Mouse (Mus musculus) heart, embryonic 16.5 days (tissue): Measurements from ENCODE around the gene Gm21974. TPM values are rescaled to one million over a fixed set of nuclear protein-coding genes. Genes with fewer than 3 reads are reported as not detected.
A peak's percentile ranks its signal among the peaks of the same experiment; 100 is the strongest.

ENCODE experiments used
- ATAC-seq: fragments of 200-750 bp; cut with Nextera tagmentation; replicated peaks from 2 replicates; pipeline ENCODE4 v1.8.0; 2017; ENCODE audit warnings: moderate number of reproducible peaks; ENCODE audit not compliant: insufficient read depth, low FRiP score; ENCODE audit errors: extremely low read depth
- H3K27ac ChIP-seq: fragments of 300-500 bp; sonication (generic); 2 replicates; pipeline ENCODE4 v1.5.1; 2014; ENCODE audit warnings: mild to moderate bottlenecking, low read length, control low read depth, moderate library complexity
- H3K27me3 ChIP-seq: fragments of 300-500 bp; sonication (generic); 2 replicates; pipeline ENCODE4 v1.6.1; 2014; ENCODE audit warnings: low read length, mixed read lengths; ENCODE audit not compliant: control insufficient read depth, insufficient read depth
- H3K36me3 ChIP-seq: fragments of 300-500 bp; sonication (generic); 2 replicates; pipeline ENCODE4 v1.6.1; 2014; ENCODE audit not compliant: control insufficient read depth, insufficient read depth
- H3K4me1 ChIP-seq: fragments of 300-500 bp; sonication (generic); 2 replicates; pipeline ENCODE4 v1.6.1; 2014; ENCODE audit warnings: low read length, mixed read lengths; ENCODE audit not compliant: control insufficient read depth, insufficient read depth
- H3K4me2 ChIP-seq: fragments of 300-500 bp; sonication (generic); 2 replicates; pipeline ENCODE4 v1.6.1; 2014; ENCODE audit warnings: low read depth, mild to moderate bottlenecking, control low read depth, low read length
- H3K4me3 ChIP-seq: fragments of 300-500 bp; sonication (generic); 2 replicates; pipeline ENCODE4 v1.5.1; 2014; ENCODE audit warnings: mild to moderate bottlenecking, control low read depth, low read length
- H3K9ac ChIP-seq: fragments of 300-500 bp; sonication (generic); 2 replicates; pipeline ENCODE4 v1.6.1; 2014; ENCODE audit warnings: low read length, control low read depth
- H3K9me3 ChIP-seq: fragments of 300-500 bp; sonication (generic); replicated peaks from 2 replicates; pipeline ENCODE4 v1.6.1; 2016; ENCODE audit warnings: low read length; ENCODE audit not compliant: control insufficient read depth
- WGBS: fragments of 180-500 bp; shearing (Covaris S2); extraction: QIAGEN DNeasy Blood & Tissue Kit; methylation state at CpG from one replicate; pipeline ENCODE4 v1.1.7; 2014; 5-methylcytosine and 5-hydroxymethylcytosine counted together
- polyA plus RNA-seq: library from polyadenylated mRNA; unstranded; fragments of >200 nt; fragmentation: Nextera tagmentation; extraction: Ambion mirVana; gene quantifications from 2 replicates; pipeline ENCODE4 v1.2.1, GENCODE M21; 2015

Gm21974 gene
- polyA plus RNA-seq, 1 experiment from 2014 or later, result not detected

DNA sequence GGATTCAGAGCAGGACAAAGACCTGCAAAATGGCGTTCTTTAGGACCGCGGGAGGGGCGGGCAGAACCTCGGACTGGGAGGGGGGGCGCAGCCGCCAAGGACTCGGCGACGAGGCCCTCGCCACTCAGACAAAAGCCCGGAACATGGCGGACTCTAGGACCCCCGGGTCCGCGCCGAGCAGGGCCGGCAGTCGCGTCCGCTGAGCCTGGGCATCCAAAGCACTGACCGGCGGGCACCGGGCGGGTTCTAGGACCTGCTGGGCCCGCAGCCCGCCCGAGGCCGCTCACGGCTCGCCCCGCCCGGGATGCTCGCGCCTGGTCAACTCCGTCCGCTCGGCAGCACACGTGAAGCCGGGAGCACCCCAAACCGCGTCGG lies 19.6 kb downstream of the Gm21974 start:
- H3K27me3 ChIP-seq, result no peaks in the 10 kb centered on the region
- peak overlapping the region; percentile 98 for H3K27ac ChIP-seq
- peak overlapping the region; percentile 96 for H3K9ac ChIP-seq
- WGBS, result under 1% methylated on average over 43 of the region's 43 CpGs
- no peaks in the 10 kb centered on the region for H3K9me3 ChIP-seq
- peak overlapping the region; percentile 88 for H3K4me3 ChIP-seq
- H3K36me3 ChIP-seq, result peaks cover 23% of the 10 kb centered on the region
- peak overlapping the region; percentile 89 for H3K4me2 ChIP-seq
- ATAC-seq, result peak; percentile 89
- H3K4me1 ChIP-seq, result peaks cover 16% of the 10 kb centered on the region

DNA sequence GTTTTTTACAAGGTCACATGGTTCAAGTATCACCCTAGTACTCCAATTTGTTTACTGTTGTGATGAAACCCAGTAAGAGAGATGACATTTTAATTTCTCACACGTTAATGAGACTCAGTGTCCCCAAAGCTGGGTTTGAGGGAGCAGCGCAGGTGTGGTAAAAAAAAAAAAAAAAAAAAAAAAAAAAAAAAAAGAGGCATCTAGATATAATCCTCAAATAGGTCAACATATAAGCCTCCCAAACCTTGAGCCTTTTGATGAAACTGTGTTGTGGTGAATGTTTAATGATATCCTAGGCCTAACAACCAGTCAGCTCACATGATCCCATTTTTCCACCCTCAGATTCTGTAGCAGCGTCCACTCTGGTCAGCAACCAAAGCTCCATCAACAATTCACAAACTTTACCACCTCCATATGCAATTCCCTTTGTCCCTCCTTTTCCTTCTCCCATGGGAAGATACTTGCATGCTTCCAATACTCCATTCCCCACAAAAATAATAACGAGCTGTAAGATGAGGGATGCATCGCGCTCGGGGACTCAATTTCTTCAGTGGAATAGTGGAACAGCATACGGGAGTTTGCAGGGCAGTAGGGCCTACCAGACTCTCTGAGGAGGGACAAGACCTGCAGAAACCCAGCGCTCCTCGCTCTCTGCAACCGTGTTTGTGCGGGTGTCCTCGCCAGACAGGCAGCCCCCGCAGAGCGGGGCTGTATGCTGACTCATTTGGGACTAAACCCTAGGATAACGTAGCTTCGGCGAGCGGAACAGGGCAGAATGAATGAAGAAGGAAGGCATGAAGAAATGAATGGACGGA lies 20.2 kb downstream of the Gm21974 start:
- no peaks in the 10 kb centered on the region for H3K27me3 ChIP-seq
- peak overlapping the region; percentile 98 for H3K27ac ChIP-seq
- no peaks in the 10 kb centered on the region for H3K9me3 ChIP-seq
- whole genome bisulfite sequencing, result 5% methylated on average over 20 of the region's 20 CpGs
- peaks cover 19% of the 10 kb centered on the region for H3K36me3 ChIP-seq
- peak overlapping the region; percentile 89 for H3K4me2 ChIP-seq
- 0 out of 2 replicates have a peak, but pooled peaks have one; percentile 1 for ATAC-seq
- peak overlapping the region; percentile 88 for H3K4me3 ChIP-seq
- H3K4me1 ChIP-seq, result peaks cover 16% of the 10 kb centered on the region
- H3K9ac ChIP-seq, result peak overlapping the region; percentile 96

DNA sequence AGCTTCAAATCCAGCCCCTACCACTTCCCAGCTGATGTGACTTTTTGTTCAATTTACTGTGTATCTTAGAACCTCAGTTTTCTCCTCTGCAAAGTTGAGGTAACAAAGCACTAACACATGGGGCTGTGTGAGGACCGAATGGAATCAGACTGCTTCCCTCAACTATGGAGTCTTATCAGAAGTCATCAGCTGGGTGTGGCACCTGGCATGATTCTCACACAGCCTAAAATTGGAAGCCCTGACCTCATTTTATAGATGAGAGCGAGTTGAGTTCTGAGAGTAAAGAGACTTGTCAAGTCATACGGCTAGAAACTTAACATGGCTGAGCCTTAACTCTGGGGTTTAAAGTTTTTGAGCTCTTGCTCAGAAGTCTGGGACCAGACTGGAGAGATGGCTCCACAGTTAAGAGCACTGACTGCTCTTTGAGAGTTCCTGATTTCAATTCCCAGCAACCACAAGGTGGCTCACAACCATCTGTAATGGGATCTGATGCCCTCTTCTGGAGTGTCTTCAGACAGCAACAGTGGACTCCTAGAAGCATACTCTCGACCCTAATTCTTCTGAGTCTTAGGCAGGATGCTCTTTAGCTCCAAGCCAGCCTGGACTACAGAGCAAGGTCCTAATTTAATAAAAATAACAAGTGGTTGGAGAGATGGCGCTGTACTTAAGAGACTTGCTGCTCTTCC lies 25.0 kb downstream of the Gm21974 start:
- no peak overlapping the region for H3K9ac ChIP-seq
- H3K27ac ChIP-seq, result no peak overlapping the region
- no peak for ATAC-seq
- 82% methylated on average over 5 of the region's 5 CpGs for WGBS
- peaks cover 16% of the 10 kb centered on the region for H3K4me1 ChIP-seq
- H3K4me2 ChIP-seq, result no peak overlapping the region
- peaks cover 22% of the 10 kb centered on the region for H3K36me3 ChIP-seq
- H3K4me3 ChIP-seq, result no peak overlapping the region
- H3K9me3 ChIP-seq, result no peaks in the 10 kb centered on the region
- H3K27me3 ChIP-seq, result no peaks in the 10 kb centered on the region

- Histone ChIP-seq H3K27ac (0 out of 2 replicates have a peak overlapping the region, but pooled peaks have one; percentile 9), H3K36me3 (peaks cover 22% of the 10 kb centered on the region), H3K4me1 (peaks cover 8% of the 10 kb centered on the region), H3K4me3 (no peak overlapping the region), H3K4me2 (no peak overlapping the region), H3K27me3 (no peaks in the 10 kb centered on the region), H3K9ac (0 out of 2 replicates have a peak overlapping the region, but pooled peaks have one; percentile 7), H3K9me3 (no peaks in the 10 kb centered on the region)
- 45% methylated on average over 3 of the region's 3 CpGs for WGBS
- no peak for ATAC-seq
These were observed 26.0 kb downstream of the Gm21974 start for GRCm38 (mm10) chr7:127869149-127869810.

DNA sequence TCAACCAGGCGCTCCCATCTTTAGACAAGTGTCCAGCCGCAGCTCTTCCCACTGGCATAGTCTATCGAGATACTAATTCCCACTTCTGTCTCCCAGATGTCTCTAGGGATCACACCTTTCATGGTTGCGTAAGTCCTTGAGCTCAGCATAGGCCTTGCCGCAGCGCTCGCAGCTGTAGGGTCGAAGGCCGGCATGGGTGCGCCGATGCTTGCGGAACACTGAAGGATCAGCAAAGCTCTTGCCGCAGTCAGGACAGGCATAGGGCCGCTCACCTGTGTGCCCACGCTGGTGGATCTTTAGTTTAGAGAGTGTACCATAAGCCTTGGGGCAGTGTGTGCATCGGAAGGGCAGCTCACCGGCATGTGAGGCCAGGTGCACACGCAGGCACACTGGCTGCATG lies 27.6 kb downstream of the Gm21974 start:
- Histone ChIP-seq H3K9me3 (no peaks in the 10 kb centered on the region), H3K4me2 (no peak overlapping the region), H3K4me1 (peaks cover 4% of the 10 kb centered on the region; the same call in 1 of the 2 replicates), H3K4me3 (no peak overlapping the region), H3K9ac (no peak overlapping the region), H3K27me3 (no peaks in the 10 kb centered on the region), H3K27ac (no peak overlapping the region), H3K36me3 (peaks cover 22% of the 10 kb centered on the region)
- WGBS, result 95% methylated on average over 18 of the region's 18 CpGs
- ATAC-seq, result no peak

DNA sequence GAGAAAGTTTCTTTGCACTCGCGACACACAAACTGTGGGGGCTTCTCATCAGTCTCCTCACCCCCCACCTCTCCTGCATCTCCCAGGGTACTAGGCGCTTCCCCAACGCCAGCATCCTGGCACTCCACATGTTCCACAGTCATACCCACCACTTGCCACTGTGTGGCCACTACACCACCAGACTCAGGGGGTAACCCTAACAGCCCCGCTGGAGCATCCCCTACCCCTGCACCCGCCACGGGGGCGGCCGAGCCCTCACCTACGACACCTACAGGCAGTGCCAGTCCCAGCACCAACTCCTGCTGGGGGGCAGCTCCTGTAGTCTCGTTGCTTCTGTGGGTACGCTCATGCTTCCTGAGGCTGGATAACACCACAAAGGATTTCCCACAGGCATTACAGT lies 28.8 kb downstream of the Gm21974 start:
- H3K4me2 ChIP-seq, result no peak overlapping the region
- H3K27ac ChIP-seq, result no peak overlapping the region
- 94% methylated on average over 12 of the region's 12 CpGs for WGBS
- no peaks in the 10 kb centered on the region for H3K27me3 ChIP-seq
- H3K9ac ChIP-seq, result no peak overlapping the region
- H3K9me3 ChIP-seq, result no peaks in the 10 kb centered on the region
- H3K4me1 ChIP-seq, result peaks cover 4% of the 10 kb centered on the region; the same call in 1 of the 2 replicates
- H3K36me3 ChIP-seq, result peaks cover 22% of the 10 kb centered on the region
- no peak overlapping the region for H3K4me3 ChIP-seq
- no peak for ATAC-seq

- H3K27ac ChIP-seq, result no peak overlapping the region
- no peak overlapping the region for H3K9ac ChIP-seq
- H3K4me3 ChIP-seq, result no peak overlapping the region
- H3K4me1 ChIP-seq, result no peaks in the 10 kb centered on the region
- no peaks in the 10 kb centered on the region for H3K9me3 ChIP-seq
- no peak for ATAC-seq
- 80% methylated on average over 6 of the region's 6 CpGs for WGBS
- H3K4me2 ChIP-seq, result no peak overlapping the region
- no peaks in the 10 kb centered on the region for H3K27me3 ChIP-seq
- no peaks in the 10 kb centered on the region for H3K36me3 ChIP-seq
These were observed 37.0 kb downstream of the Gm21974 start for GRCm38 (mm10) chr7:127858258-127858657.

DNA sequence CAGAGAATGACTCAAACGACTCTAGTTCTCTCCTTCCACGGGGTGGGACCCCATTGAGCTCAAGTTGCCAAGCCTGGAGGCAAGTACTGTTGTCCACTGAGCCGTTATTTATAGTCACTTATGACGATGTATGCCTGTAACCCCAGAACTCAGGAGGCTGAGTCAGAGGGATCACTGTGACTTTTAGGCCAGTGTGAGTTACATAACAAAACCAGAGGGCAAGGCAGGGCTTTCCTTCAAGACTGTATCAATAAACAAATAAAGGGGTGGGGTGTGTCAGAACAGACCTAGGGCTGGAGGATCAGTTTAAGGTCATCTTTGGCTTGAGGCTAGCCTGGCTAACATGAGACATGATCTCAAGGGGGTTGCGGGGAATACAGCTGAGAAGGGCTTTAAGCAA lies 44.3 kb downstream of the Gm21974 start:
- Histone ChIP-seq H3K36me3 (peaks cover 8% of the 10 kb centered on the region), H3K4me1 (no peaks in the 10 kb centered on the region), H3K27me3 (no peaks in the 10 kb centered on the region), H3K9me3 (no peaks in the 10 kb centered on the region), H3K4me3 (no peak overlapping the region), H3K27ac (no peak overlapping the region), H3K4me2 (no peak overlapping the region), H3K9ac (no peak overlapping the region)
- 68% methylated on average over 5 of the region's 5 CpGs for WGBS
- no peak for ATAC-seq
